Mouse (Mus musculus): ENCODE results near the gene Fbxl19. TPM values are rescaled to one million over a fixed set of nuclear protein-coding genes. Genes with fewer than 3 reads are reported as not detected.
"Not testable (repeated sequence)": the region's sequence is repeated elsewhere in the genome, so short reads cannot be mapped to it uniquely, and the experiment has no call there.

Fbxl19 gene
- polyA plus RNA-seq, 1 experiment from 2014 or later: 11.4 TPM

DNA sequence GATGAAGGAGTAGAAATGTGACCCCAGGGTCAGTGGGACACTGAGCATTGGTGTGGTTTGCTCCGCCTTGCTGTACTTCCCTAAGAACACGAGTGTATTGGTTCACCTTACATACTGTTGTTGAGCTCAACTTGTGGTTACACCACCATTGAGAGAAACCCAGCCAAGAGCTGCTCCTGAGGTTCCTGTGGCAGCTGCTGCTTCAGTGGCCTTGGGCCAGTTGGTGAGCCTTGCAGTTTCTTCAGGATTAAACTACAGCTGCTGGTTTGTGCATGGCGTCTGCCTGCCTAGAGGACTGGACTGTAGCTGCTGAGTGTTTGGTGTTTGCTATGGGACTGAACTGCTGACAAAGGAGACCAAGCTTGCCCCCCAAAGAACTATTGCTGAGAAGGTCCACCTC lies 32.9 kb upstream of the Fbxl19 start:
- no peak for ATAC-seq (ENCODE audit: low FRiP score)
- peaks cover 27% of the 10 kb centered on the region for H3K4me1 ChIP-seq
- no peak overlapping the region for H3K9ac ChIP-seq
- no peaks in the 10 kb centered on the region for H3K9me3 ChIP-seq (replicated peaks)
- H3K4me3 ChIP-seq: no peak overlapping the region
- no peaks in the 10 kb centered on the region for H3K27me3 ChIP-seq
- H3K4me2 ChIP-seq (replicated peaks): no peak overlapping the region
- H3K27ac ChIP-seq: peak overlapping the region; percentile 79; the same call in 1 of the 2 replicates
- 81% methylated on average over 3 of the region's 3 CpGs for WGBS
- peaks cover 1% of the 10 kb centered on the region for H3K36me3 ChIP-seq

DNA sequence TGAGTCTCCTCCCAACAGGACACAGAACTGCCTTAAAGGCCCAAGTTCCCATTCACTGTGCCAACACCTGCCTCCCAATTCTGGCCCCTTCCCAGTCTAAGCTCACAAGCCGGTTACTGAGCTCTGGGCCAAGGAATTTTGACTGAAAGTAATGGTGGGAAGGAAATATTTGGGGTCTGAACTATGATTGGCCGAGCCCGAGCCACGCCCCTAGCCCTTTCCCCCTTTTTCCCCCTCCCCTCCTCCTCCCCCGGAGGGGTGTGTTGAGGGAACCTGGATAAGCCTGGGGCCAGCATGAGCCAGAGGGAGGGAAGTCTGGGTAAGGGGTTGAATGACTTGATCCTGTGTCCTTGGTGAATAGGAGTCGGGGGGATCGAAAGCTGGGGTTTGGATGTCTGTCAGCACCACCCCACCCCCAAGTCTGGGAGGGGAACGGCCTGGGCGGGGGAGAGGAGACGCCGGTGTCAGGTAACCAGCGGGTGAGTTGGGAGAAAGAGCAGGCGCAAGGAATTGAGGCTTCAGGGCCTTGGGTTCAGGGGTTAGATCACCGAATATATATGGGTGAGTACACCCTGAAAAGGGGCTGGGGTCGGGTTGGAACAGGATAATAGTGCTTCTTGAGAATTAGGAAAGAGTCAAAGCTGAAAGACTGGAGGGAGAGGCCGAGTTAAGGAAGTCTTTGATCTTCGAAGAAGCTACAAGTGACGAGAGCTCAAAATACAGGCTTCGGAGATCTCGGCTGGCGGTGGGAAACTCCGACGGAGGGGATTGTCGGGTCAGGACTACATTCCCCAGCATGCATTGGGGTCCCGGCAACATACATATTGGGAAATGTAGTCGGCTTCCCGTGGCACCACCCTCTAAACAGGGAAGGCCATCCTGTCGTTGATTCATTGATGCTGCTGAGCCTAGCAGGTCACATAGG lies 31.6 kb upstream of the Fbxl19 start, which contains the start of gene Ctf1:
Gene Ctf1, plus strand, starts transcription at position 276 of the 925 bp plus-strand sequence.
- Histone ChIP-seq H3K27ac (peak within 1 kb of the TSS; percentile 79), H3K9me3 (replicated peaks) (no peaks in the 10 kb centered on the region), H3K4me1 (peaks cover 24% of the 10 kb centered on the region), H3K36me3 (no peaks in the 10 kb centered on the region), H3K9ac (0 out of 2 replicates have a peak within 1 kb of the TSS, but pooled peaks have one; percentile 25), H3K27me3 (0 out of 2 replicates have a peak, but pooled peaks cover 5% of the 10 kb centered on the region), H3K4me3 (peak within 1 kb of the TSS; percentile 27), H3K4me2 (replicated peaks) (peak within 1 kb of the TSS; percentile 59)
- ATAC-seq (ENCODE audit: low FRiP score): peak; percentile 51
- WGBS: 1% methylated on average over 28 of the region's 28 CpGs

DNA sequence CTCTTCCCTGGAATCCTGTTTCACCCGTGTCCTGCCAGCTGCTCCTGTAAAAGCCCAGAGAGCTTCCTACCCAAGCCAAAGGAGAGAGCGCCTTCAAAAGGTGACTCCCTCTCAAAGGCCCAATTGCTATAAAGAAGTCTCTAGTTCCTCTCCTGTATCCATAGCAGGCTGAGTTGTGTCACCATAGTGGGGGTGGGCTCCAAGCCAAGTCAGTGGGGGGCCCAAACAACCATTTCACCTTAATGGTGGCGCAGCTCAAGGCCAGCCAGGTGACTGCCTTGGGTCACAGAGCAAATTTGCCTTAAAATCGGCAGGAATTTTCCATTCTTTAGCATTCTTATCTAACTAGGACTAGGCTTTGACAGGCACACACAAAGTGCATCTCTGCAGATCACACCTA lies 29.5 kb upstream of the Fbxl19 start:
- Histone ChIP-seq H3K4me3 (no peak overlapping the region), H3K27ac (no peak overlapping the region), H3K27me3 (peaks cover 6% of the 10 kb centered on the region; the same call in 1 of the 2 replicates), H3K4me2 (replicated peaks) (no peak overlapping the region), H3K9me3 (replicated peaks) (no peaks in the 10 kb centered on the region), H3K9ac (no peak overlapping the region), H3K4me1 (peaks cover 16% of the 10 kb centered on the region), H3K36me3 (no peaks in the 10 kb centered on the region)
- 83% methylated on average over 4 of the region's 4 CpGs for WGBS
- no peak for ATAC-seq (ENCODE audit: low FRiP score)

- H3K27ac ChIP-seq: no peak overlapping the region
- peaks cover 6% of the 10 kb centered on the region; the same call in 1 of the 2 replicates for H3K27me3 ChIP-seq
- H3K4me1 ChIP-seq: peaks cover 16% of the 10 kb centered on the region
- H3K4me3 ChIP-seq: peak overlapping the region; percentile 29
- H3K9ac ChIP-seq: peak overlapping the region; percentile 53
- ATAC-seq (ENCODE audit: low FRiP score): peak; percentile 36
- H3K4me2 ChIP-seq (replicated peaks): peak overlapping the region; percentile 56
- WGBS: 1% methylated on average over 41 of the region's 41 CpGs
- H3K9me3 ChIP-seq (replicated peaks): no peaks in the 10 kb centered on the region
- H3K36me3 ChIP-seq: no peaks in the 10 kb centered on the region
Measured at GRCm38 (mm10) chr7:127716992-127717391, 27.4 kb upstream of the Fbxl19 start.

DNA sequence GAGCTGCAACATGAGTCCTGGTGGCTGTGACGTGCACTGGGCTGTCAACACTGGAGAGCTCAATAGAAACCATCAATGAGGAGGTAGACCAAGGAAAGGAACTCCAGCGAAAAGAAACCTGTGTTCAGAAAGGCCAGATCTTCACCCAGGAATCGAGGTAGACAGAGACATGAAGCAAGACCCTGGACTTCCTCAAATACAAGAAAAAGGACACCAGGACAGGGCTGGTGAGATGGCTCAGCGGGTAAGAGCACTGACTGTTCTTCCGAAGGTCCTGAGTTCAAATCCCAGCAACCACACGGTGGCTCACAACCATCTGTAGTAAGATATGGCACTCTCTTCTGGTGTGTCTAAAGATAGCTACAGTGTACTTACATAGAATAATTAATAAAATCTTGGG lies 26.0 kb upstream of the Fbxl19 start:
- 84% methylated on average over 6 of the region's 6 CpGs for WGBS
- H3K4me3 ChIP-seq: no peak overlapping the region
- H3K36me3 ChIP-seq: no peaks in the 10 kb centered on the region
- no peaks in the 10 kb centered on the region for H3K9me3 ChIP-seq (replicated peaks)
- peaks cover 6% of the 10 kb centered on the region; the same call in 1 of the 2 replicates for H3K27me3 ChIP-seq
- no peak overlapping the region for H3K4me2 ChIP-seq (replicated peaks)
- no peak overlapping the region for H3K9ac ChIP-seq
- no peak for ATAC-seq (ENCODE audit: low FRiP score)
- peaks cover 7% of the 10 kb centered on the region for H3K4me1 ChIP-seq
- H3K27ac ChIP-seq: no peak overlapping the region

DNA sequence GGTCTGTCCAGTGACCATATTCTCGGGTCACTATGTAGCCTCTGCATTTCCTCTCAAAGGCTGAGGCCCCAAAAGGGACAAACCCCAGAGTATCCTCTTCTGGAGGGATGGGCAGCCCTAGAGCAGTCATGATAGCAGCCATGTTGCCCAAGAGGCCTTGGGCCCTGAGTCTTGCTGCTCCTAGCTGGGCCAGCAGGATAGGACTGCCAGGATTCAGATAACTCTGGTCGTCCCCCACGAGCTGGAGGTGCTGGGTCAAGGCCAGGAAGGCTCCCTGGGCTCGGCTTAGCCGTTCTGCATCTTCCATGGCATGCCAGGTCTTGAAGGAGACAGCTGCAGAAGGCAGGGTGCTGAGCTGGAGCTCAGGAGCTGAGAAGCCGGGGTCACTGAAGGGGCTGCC lies 25.1 kb upstream of the Fbxl19 start:
- Histone ChIP-seq H3K4me2 (replicated peaks) (no peak overlapping the region), H3K4me1 (peaks cover 7% of the 10 kb centered on the region), H3K9ac (no peak overlapping the region), H3K36me3 (no peaks in the 10 kb centered on the region), H3K27me3 (peaks cover 6% of the 10 kb centered on the region; the same call in 1 of the 2 replicates), H3K4me3 (no peak overlapping the region), H3K27ac (no peak overlapping the region), H3K9me3 (replicated peaks) (no peaks in the 10 kb centered on the region)
- WGBS: 90% methylated on average over 6 of the region's 6 CpGs
- ATAC-seq (ENCODE audit: low FRiP score): no peak

DNA sequence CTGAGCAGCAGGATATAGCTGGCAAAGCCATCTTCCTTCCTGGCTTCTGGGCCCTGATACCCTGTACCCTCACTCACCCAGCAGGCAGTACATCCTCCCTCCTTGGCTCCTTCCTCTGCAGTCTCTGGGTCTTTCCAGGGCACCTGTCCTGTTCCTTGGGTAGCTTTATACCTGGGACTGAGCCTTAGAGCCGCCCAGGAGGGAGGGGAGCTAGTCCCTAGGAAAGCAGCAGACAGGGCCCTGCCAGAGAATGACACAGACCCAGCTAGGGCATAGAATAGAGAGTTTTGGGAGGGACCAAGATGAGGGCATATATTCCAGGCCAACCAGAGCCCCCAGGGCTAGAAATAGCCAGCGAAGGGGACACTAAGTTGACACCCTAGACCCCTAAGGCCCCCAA lies 18.9 kb upstream of the Fbxl19 start:
- no peak for ATAC-seq (ENCODE audit: low FRiP score)
- Histone ChIP-seq H3K9me3 (replicated peaks) (no peaks in the 10 kb centered on the region), H3K4me2 (replicated peaks) (no peak overlapping the region), H3K36me3 (no peaks in the 10 kb centered on the region), H3K4me1 (no peaks in the 10 kb centered on the region), H3K27me3 (0 out of 2 replicates have a peak, but pooled peaks cover 3% of the 10 kb centered on the region), H3K9ac (no peak overlapping the region), H3K4me3 (no peak overlapping the region), H3K27ac (no peak overlapping the region)
- 51% methylated on average over 2 of the region's 2 CpGs for WGBS

DNA sequence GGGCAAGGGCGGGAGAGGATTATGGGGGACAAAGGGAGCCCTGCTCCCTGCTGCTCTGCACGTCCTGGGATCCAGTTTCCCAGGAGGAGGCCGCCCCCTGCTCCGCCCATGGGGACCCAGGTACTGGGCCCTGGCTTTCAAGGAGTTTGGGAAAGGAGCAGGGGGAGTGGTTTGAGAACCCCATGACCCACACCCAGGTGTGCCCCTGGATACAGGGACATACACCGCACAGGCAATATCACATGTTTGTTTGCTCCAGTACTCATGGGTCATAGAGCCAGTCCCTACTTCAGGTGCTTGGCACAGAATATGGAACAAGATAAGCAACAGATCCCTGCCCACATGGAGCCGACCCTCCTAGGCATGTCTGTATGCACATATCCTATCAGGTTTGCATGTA lies 18.4 kb upstream of the Fbxl19 start:
- Histone ChIP-seq H3K36me3 (no peaks in the 10 kb centered on the region), H3K27ac (no peak overlapping the region), H3K4me2 (replicated peaks) (no peak overlapping the region), H3K9ac (no peak overlapping the region), H3K9me3 (replicated peaks) (no peaks in the 10 kb centered on the region), H3K27me3 (0 out of 2 replicates have a peak, but pooled peaks cover 3% of the 10 kb centered on the region), H3K4me1 (no peaks in the 10 kb centered on the region), H3K4me3 (no peak overlapping the region)
- WGBS: 55% methylated on average over 6 of the region's 6 CpGs
- no peak for ATAC-seq (ENCODE audit: low FRiP score)

DNA sequence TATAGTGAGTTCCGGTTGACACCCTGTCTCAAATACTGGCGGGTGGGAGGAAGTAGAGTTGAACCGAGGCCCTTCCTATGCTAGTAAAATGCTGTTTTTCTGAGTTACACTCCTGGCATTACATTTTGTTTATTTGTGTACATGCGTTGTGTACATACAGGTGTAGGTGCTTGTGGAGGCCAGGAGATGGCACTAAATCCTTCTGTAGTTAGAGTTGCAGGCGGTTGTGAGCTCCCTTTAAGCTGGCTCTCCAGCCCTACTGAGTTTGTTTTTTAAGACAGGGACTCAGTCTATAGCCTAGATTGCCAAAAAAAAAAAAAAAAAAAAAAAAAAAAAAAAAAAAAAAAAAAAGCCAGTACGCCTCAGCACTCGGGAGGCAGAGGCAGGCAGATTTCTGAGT lies 16.4 kb upstream of the Fbxl19 start:
- Histone ChIP-seq H3K4me2 (replicated peaks) (no peak overlapping the region), H3K4me1 (no peaks in the 10 kb centered on the region), H3K9me3 (replicated peaks) (no peaks in the 10 kb centered on the region), H3K27me3 (0 out of 2 replicates have a peak, but pooled peaks cover 3% of the 10 kb centered on the region), H3K4me3 (no peak overlapping the region), H3K36me3 (no peaks in the 10 kb centered on the region), H3K9ac (no peak overlapping the region), H3K27ac (no peak overlapping the region)
- ATAC-seq (ENCODE audit: low FRiP score): no peak
- WGBS: 90% methylated on average over 7 of the region's 7 CpGs

DNA sequence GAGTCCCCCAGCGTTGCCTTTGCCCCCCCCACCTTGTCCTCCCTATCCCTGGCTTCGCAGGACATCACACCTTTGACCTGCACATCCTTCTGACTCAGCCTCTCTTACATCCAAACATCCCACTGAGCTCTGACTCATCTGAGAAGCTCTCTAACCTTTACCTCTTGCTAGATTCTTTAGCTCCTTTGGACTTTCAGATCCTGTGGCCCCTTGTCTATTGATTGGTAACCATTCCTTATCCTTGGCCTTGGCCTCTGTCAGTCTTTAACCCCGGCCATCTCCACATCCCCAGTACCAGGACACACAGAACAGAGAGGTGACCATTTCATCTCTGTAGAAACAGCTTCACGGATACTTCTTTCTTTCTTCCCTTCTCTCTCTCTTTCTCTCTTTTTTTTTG lies 14.2 kb upstream of the Fbxl19 start:
- Histone ChIP-seq H3K9ac (no peak overlapping the region), H3K4me1 (no peaks in the 10 kb centered on the region), H3K27me3 (0 out of 2 replicates have a peak, but pooled peaks cover 3% of the 10 kb centered on the region), H3K9me3 (replicated peaks) (no peaks in the 10 kb centered on the region), H3K4me2 (replicated peaks) (no peak overlapping the region), H3K4me3 (no peak overlapping the region), H3K27ac (no peak overlapping the region), H3K36me3 (no peaks in the 10 kb centered on the region)
- no peak for ATAC-seq (ENCODE audit: low FRiP score)
- 75% methylated on average over 4 of the region's 4 CpGs for WGBS

GRCm38 (mm10) chr7:127732066-127732465 lies 12.3 kb upstream of the Fbxl19 start, which contains the start of gene Ctf2:
Gene Ctf2, minus strand, starts transcription at chr7:127732166.
- H3K4me2 ChIP-seq (replicated peaks); H3K4me1 ChIP-seq; ATAC-seq (ENCODE audit: low FRiP score); H3K36me3 ChIP-seq; H3K27ac ChIP-seq; H3K27me3 ChIP-seq; H3K9ac ChIP-seq; H3K4me3 ChIP-seq; H3K9me3 ChIP-seq (replicated peaks): not testable (repeated sequence)
- WGBS: 100% methylated on average over 1 of the region's 5 CpGs

DNA sequence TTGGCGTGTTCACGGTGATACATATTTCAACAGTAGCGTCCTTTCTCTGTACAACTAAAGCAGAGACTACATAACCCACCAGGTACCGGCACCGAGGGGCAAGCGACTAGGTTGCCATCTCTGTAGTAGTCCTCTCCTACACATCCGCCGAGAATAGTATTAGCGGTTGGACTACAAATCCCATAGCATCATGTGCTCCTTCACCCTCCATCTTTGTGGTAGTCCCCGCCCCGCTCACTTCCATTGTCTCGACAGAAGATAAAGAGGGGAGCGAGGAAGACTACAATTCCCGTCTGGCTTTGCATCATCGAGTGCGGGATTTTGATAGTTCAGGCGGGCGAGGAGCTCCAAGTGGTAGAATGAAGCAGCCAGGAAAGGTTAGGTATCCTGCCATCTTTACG lies 908 bp downstream of the Fbxl19 start:
- H3K27ac ChIP-seq: peak overlapping the region; percentile 92
- peaks cover 24% of the 10 kb centered on the region for H3K36me3 ChIP-seq
- ATAC-seq (ENCODE audit: low FRiP score): peak; percentile 88
- 0% methylated on average over 19 of the region's 19 CpGs for WGBS
- no peaks in the 10 kb centered on the region for H3K9me3 ChIP-seq (replicated peaks)
- H3K4me2 ChIP-seq (replicated peaks): peak overlapping the region; percentile 68
- H3K4me3 ChIP-seq: peak overlapping the region; percentile 94
- H3K27me3 ChIP-seq: no peaks in the 10 kb centered on the region
- H3K9ac ChIP-seq: peak overlapping the region; percentile 51
- peaks cover 20% of the 10 kb centered on the region for H3K4me1 ChIP-seq
